Mouse (Mus musculus) cerebellum, adult 2 months (tissue): ENCODE measurements around the gene Tunar.

Experiments used
- CTCF ChIP-seq: fragments of 200-500 bp; IDR thresholded peaks from 2 replicates; pipeline ENCODE4 v1.5.1; 2011; ENCODE audit warnings: low read depth, mild to moderate bottlenecking, control low read depth, low read length, moderate library complexity, borderline replicate concordance; ENCODE audit not compliant: insufficient read depth
- POLR2A ChIP-seq: fragments of 200-500 bp; IDR thresholded peaks from 2 replicates; pipeline ENCODE4 v1.6.1; 2011; ENCODE audit warnings: low read length, control low read depth, borderline replicate concordance; ENCODE audit not compliant: insufficient read depth

- TF ChIP-seq CTCF = no peak
- TF ChIP-seq POLR2A = no peak
These were observed 13.6 kb downstream of the Tunar start for GRCm38 (mm10) chr12:105347261-105347660.
